Mouse (Mus musculus): ENCODE results near the gene Ap2a2. TPM values are rescaled to one million over a fixed set of nuclear protein-coding genes. Genes with fewer than 3 reads are reported as not detected.

The Ap2a2 gene
- polyA plus RNA-seq, 1 experiment from 2014 or later, result 54.8 TPM

DNA sequence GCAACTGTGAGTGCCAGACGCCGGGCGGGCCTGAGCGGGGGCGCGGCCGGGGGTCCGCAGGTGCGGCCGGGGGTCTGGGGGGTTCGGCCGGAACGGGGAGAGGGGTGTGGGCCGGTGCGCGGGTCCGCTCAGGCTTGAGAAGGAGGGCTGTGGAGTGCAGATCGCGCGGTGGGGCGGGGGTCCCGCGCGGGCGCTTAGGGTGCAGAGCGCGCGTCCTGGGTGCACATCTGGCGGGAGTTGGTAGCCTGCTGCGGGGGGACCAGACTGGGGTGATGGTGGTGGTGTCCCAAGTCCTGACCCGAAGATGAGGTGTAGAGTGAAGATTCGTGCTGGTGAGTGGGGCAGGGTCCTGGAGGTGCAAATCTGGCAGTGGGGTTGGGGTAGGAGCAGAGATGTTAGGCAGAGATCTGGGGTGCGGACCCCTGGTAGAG is 463 bp downstream of the Ap2a2 start:
- 1% methylated on average over 33 of the region's 33 CpGs for WGBS
- Histone ChIP-seq H3K4me2 (peak overlapping the region; percentile 95), H3K36me3 (peaks cover 12% of the 10 kb centered on the region), H3K9me3 (no peaks in the 10 kb centered on the region), H3K4me1 (peaks cover 55% of the 10 kb centered on the region), H3K27me3 (replicated peaks) (no peaks in the 10 kb centered on the region), H3K9ac (peak overlapping the region; percentile 97), H3K4me3 (peak overlapping the region; percentile 80), H3K27ac (replicated peaks) (peak overlapping the region; percentile 89)
- peak; percentile 15; the same call in 1 of the 2 replicates for ATAC-seq (ENCODE audit: extremely low read depth, insufficient number of reproducible peaks, low FRiP score, low TSS enrichment)

DNA sequence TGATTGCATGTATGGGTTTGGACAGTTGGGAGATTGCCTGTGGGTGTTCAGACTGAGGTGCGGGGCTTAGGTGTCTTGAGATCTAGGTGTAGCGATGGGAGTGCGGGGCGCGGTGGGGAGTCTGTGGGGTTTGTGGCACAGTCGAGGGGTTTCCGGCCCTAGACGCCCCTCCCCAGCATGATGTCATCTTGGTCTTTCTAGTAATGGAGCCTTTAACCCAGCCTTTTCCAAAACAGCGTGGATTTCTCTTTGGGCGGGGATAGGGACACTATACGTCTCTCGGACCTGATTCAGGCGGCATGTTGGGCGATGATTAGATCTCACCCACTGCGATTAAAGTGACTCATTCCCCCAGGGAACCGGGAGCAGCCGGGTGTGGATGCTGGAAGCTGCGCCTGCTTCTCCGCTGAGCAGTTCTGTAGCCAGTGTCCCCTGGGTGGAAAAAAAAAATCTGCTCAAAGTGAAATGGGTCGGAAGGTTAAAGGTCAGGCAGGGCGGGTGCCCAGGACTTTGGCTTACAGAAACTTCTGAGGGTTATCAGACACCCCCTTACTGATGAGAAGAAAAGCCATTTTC is 967 bp downstream of the Ap2a2 start:
- 1% methylated on average over 21 of the region's 21 CpGs for WGBS
- peak overlapping the region; percentile 95 for H3K4me2 ChIP-seq
- ATAC-seq (ENCODE audit: extremely low read depth, insufficient number of reproducible peaks, low FRiP score, low TSS enrichment), result no peak
- H3K9me3 ChIP-seq, result no peaks in the 10 kb centered on the region
- H3K27me3 ChIP-seq (replicated peaks), result no peaks in the 10 kb centered on the region
- H3K4me1 ChIP-seq, result peaks cover 56% of the 10 kb centered on the region
- peak overlapping the region; percentile 80 for H3K4me3 ChIP-seq
- peaks cover 12% of the 10 kb centered on the region for H3K36me3 ChIP-seq
- peak overlapping the region; percentile 89 for H3K27ac ChIP-seq (replicated peaks)
- peak overlapping the region; percentile 97 for H3K9ac ChIP-seq

DNA sequence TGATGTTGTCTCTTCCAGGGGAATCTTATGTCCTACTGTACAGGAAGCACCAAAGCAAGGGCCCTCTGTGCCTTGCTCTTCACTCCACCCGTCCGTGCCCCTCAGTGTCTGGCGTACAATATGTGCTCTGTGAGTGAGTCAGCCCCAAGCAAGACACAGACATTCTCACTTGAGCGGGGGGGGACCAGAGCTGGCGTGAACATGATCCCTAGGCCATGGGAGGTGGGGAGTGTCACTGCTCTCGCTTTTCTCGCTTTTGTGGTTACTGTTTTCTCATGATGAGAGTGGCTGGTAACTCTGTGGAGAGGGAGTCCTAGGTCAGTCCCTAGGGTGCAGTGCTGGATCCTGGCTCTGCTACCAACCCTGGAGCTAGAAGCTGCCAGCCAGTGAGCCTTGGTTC is 2.6 kb downstream of the Ap2a2 start:
- WGBS, result 53% methylated on average over 7 of the region's 7 CpGs
- Histone ChIP-seq H3K27ac (replicated peaks) (no peak overlapping the region), H3K9me3 (no peaks in the 10 kb centered on the region), H3K27me3 (replicated peaks) (no peaks in the 10 kb centered on the region), H3K4me2 (peak overlapping the region; percentile 95; the same call in 1 of the 2 replicates), H3K36me3 (peaks cover 12% of the 10 kb centered on the region), H3K4me3 (0 out of 2 replicates have a peak overlapping the region, but pooled peaks have one; percentile 4), H3K4me1 (peaks cover 53% of the 10 kb centered on the region), H3K9ac (peak overlapping the region; percentile 62)
- no peak for ATAC-seq (ENCODE audit: extremely low read depth, insufficient number of reproducible peaks, low FRiP score, low TSS enrichment)

DNA sequence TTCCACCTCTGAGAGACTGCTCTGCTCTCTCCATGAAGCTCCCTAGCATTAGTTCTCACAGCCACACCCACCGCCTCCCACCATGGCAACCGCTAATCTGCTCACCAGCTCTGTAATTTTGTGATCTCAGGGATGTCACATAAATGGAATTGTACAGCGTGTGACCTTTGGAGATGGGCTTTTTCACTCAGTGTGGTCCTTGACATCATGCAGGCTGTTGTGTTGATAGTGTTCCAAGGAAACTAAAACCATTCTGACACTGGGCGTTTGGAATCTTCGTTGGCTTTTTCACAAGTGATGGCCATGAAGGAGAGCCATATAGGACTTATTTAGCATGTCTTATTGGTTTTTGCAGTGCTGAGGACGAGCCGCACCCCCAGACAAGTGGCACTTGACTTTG is 4.6 kb downstream of the Ap2a2 start:
- Histone ChIP-seq H3K36me3 (peaks cover 12% of the 10 kb centered on the region), H3K27me3 (replicated peaks) (no peaks in the 10 kb centered on the region), H3K4me2 (no peak overlapping the region), H3K4me3 (no peak overlapping the region), H3K9ac (0 out of 2 replicates have a peak overlapping the region, but pooled peaks have one; percentile 24), H3K27ac (replicated peaks) (no peak overlapping the region), H3K4me1 (peaks cover 48% of the 10 kb centered on the region), H3K9me3 (no peaks in the 10 kb centered on the region)
- ATAC-seq (ENCODE audit: extremely low read depth, insufficient number of reproducible peaks, low FRiP score, low TSS enrichment), result no peak
- WGBS, result 70% methylated on average over 7 of the region's 7 CpGs

DNA sequence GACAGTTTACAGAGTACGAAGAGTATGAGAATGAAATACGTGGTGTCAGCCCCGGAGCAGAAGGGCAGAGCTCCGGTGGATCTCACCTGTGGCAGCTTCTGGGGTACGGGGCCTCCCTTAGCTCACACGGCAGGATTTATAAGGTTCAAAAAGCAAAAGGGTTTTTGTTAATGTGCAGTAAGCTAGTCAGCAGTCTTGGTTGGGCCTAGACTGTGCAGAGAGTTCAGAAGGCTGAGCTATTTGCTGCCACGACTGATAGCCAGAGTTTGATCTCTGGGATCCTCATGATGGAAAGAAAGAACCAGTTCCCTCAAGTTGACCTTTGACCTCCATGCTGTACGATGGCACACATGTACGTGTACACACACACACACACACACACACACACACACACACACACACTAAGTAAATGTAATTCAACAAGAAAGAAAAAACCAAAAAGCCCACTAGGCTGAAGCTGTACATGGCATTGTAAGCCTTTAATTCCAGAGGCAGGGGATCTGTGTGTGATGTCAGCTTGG is 7.4 kb downstream of the Ap2a2 start:
- no peaks in the 10 kb centered on the region for H3K27me3 ChIP-seq (replicated peaks)
- WGBS, result 79% methylated on average over 9 of the region's 9 CpGs
- H3K4me2 ChIP-seq, result no peak overlapping the region
- no peak overlapping the region for H3K4me3 ChIP-seq
- no peak overlapping the region for H3K9ac ChIP-seq
- peaks cover 40% of the 10 kb centered on the region for H3K4me1 ChIP-seq
- ATAC-seq (ENCODE audit: extremely low read depth, insufficient number of reproducible peaks, low FRiP score, low TSS enrichment), result no peak
- no peaks in the 10 kb centered on the region for H3K9me3 ChIP-seq
- no peak overlapping the region for H3K27ac ChIP-seq (replicated peaks)
- peaks cover 12% of the 10 kb centered on the region for H3K36me3 ChIP-seq

DNA sequence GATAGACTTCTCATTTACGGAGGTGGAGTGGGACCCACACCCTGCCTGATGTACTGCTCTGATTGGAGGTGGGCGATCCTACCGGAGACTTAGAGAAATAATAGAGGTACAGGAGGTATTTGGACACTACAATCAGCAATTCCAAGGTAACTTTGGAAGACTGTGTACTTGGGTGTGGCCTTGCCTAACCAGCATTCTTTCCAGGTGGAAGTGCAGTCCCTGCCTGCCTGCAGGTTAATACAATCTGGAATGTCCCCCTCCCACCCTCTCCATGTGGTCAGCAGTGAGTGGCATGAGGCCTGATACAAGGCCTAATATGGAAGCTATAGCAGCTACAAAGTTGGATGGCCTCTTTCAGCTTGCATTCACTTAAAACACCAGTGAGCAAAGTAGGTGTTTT is 7.9 kb downstream of the Ap2a2 start:
- Histone ChIP-seq H3K9me3 (no peaks in the 10 kb centered on the region), H3K4me2 (no peak overlapping the region), H3K27ac (replicated peaks) (no peak overlapping the region), H3K4me1 (peaks cover 35% of the 10 kb centered on the region), H3K36me3 (peaks cover 10% of the 10 kb centered on the region; the same call in 1 of the 2 replicates), H3K4me3 (no peak overlapping the region), H3K27me3 (replicated peaks) (no peaks in the 10 kb centered on the region), H3K9ac (no peak overlapping the region)
- no peak for ATAC-seq (ENCODE audit: extremely low read depth, insufficient number of reproducible peaks, low FRiP score, low TSS enrichment)
- 91% methylated on average over 3 of the region's 3 CpGs for WGBS

DNA sequence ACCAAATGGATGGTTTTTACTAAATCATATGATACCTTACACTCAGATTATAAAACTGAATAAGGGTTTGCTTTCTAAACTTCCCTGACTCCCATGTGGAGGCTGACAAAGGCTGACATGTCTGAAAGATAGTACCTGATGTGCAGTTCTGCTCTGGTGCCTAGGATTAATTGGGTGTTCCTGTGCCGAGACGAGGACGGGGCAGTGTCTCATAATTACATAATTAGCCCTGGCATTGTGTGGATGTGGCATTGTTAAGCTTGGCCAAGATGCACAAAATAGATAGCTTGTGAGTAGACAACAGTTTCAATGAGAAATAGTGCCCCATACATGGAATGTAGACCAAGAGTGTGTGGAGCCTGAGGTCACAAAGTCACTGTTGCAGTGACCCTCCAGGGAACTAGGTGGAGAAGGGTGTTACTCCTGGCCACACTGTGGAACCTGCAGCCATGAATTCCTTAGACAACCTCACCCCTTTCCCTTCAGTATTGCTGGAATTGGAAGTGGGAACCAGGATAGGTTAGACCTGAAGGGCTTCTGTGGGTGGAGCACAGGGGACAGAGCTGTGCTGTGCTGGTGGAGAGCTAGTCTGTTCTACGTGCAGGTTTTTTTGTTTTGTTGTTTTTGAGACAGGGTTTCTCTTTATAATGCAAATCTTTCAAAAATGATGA is 8.8 kb downstream of the Ap2a2 start:
- Histone ChIP-seq H3K27me3 (replicated peaks) (no peaks in the 10 kb centered on the region), H3K4me2 (no peak overlapping the region), H3K4me3 (no peak overlapping the region), H3K4me1 (peaks cover 30% of the 10 kb centered on the region), H3K9me3 (no peaks in the 10 kb centered on the region), H3K36me3 (peaks cover 1% of the 10 kb centered on the region; the same call in 1 of the 2 replicates), H3K27ac (replicated peaks) (no peak overlapping the region), H3K9ac (no peak overlapping the region)
- ATAC-seq (ENCODE audit: extremely low read depth, insufficient number of reproducible peaks, low FRiP score, low TSS enrichment), result no peak
- 83% methylated on average over 4 of the region's 4 CpGs for WGBS

DNA sequence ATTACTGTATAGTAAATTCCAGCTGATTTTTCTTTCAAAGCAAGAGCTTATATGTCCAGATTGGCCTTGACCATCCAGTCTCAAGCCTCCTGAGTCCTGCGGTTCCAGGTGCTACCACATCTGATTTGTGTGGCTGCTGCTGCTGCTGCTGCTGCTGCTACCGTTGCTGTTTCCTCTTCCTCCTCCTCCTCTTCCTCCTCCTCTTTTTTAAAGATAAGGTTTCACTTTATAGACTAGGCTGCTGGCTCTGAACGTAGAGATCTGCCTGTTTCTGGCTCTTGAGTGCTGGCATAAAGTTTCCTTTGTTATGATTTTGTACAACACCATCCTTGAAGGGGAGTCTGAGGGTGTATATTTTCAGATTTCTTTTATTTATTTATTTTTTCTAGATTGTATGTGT is 12.1 kb downstream of the Ap2a2 start:
- 50% methylated on average over 3 of the region's 3 CpGs for WGBS
- Histone ChIP-seq H3K9ac (no peak overlapping the region), H3K27ac (replicated peaks) (no peak overlapping the region), H3K4me1 (peaks cover 29% of the 10 kb centered on the region), H3K36me3 (no peaks in the 10 kb centered on the region), H3K27me3 (replicated peaks) (no peaks in the 10 kb centered on the region), H3K9me3 (no peaks in the 10 kb centered on the region), H3K4me2 (no peak overlapping the region), H3K4me3 (no peak overlapping the region)
- no peak for ATAC-seq (ENCODE audit: extremely low read depth, insufficient number of reproducible peaks, low FRiP score, low TSS enrichment)

DNA sequence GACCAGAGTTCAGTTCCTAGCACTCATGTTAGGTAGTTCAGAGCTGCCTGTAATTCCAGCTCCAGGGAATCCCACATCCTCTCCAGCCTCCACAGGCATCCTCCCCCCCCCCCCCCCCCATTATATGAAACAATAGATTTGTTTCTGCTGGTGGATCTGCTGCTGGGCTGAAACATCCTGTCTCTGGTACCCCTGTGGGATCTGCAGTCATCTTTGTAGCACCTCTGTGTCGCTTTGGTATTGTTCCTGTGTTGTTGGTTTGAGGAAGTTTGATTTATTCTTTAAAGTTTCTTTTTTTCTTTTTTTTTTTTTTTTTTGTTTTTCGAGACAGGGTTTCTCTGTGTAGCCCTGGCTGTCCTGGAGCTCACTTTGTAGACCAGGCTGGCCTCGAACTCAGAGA is 13.5 kb downstream of the Ap2a2 start:
- peaks cover 20% of the 10 kb centered on the region for H3K4me1 ChIP-seq
- no peak overlapping the region for H3K4me3 ChIP-seq
- H3K9me3 ChIP-seq, result no peaks in the 10 kb centered on the region
- peaks cover 6% of the 10 kb centered on the region; the same call in 1 of the 2 replicates for H3K36me3 ChIP-seq
- no peak overlapping the region for H3K9ac ChIP-seq
- no peak overlapping the region for H3K4me2 ChIP-seq
- ATAC-seq (ENCODE audit: extremely low read depth, insufficient number of reproducible peaks, low FRiP score, low TSS enrichment), result no peak
- WGBS, result 70% methylated on average over 3 of the region's 3 CpGs
- no peak overlapping the region for H3K27ac ChIP-seq (replicated peaks)
- no peaks in the 10 kb centered on the region for H3K27me3 ChIP-seq (replicated peaks)

DNA sequence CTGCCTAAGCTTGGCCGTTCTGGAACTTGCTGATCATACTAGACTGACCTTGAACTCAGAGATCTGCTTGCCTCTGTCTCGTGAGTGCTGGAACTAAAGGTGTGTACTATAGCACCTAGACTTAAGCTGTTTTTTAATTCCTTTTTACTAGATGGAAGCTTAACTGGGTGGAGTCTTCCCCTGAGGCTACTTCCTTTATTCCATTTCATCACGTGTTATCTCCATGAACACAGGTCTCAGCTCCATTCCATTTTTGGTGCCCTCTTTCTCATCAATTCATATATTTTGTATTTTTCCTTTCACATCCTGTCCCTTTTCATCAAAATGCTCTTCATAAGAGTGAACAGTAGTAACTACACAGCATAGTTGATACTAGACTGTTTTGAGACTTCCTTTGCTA is 15.8 kb downstream of the Ap2a2 start:
- Histone ChIP-seq H3K27ac (replicated peaks) (no peak overlapping the region), H3K9ac (no peak overlapping the region), H3K27me3 (replicated peaks) (no peaks in the 10 kb centered on the region), H3K4me2 (no peak overlapping the region), H3K4me1 (peaks cover 20% of the 10 kb centered on the region), H3K4me3 (no peak overlapping the region), H3K9me3 (no peaks in the 10 kb centered on the region), H3K36me3 (peaks cover 9% of the 10 kb centered on the region; the same call in 1 of the 2 replicates)
- no peak for ATAC-seq (ENCODE audit: extremely low read depth, insufficient number of reproducible peaks, low FRiP score, low TSS enrichment)
- 76% methylated on average over 3 of the region's 3 CpGs for WGBS

DNA sequence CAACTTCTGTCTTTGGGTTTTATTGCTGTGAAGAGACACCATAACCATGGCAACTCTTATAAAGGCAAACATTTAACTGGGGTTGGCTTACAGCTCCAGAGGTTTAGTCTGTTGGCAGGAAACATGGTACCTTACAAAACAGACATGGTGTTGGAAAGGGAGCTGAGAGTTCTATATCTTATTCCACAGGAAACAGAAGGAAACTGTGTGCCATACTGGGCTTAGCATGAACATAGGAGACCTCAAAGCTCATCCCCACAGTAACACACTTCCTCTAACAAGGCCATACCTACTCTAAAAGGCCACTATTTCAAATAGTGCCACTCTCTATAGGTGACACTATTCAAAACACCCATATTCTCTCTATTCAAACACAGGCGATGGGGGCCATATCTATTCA is 16.5 kb downstream of the Ap2a2 start:
- H3K4me2 ChIP-seq, result no peak overlapping the region
- WGBS, result 95% methylated on average over 1 of the region's 1 CpGs
- no peak overlapping the region for H3K27ac ChIP-seq (replicated peaks)
- H3K27me3 ChIP-seq (replicated peaks), result no peaks in the 10 kb centered on the region
- no peak overlapping the region for H3K4me3 ChIP-seq
- peaks cover 9% of the 10 kb centered on the region; the same call in 1 of the 2 replicates for H3K36me3 ChIP-seq
- H3K4me1 ChIP-seq, result peaks cover 18% of the 10 kb centered on the region
- no peak overlapping the region for H3K9ac ChIP-seq
- ATAC-seq (ENCODE audit: extremely low read depth, insufficient number of reproducible peaks, low FRiP score, low TSS enrichment), result no peak
- H3K9me3 ChIP-seq, result no peaks in the 10 kb centered on the region

Measured in heart, embryonic 13.5 days (tissue).